Mouse (Mus musculus) stomach, postnatal 0 days (tissue): ENCODE results near the gene Slk.

Experiments
- CTCF ChIP-seq: IDR thresholded peaks from 2 replicates; pipeline ENCODE4 v1.5.1; 2016; ENCODE audit warnings: antibody characterized with exemption, low read depth, mild to moderate bottlenecking, moderate library complexity
- EP300 ChIP-seq: optimal IDR thresholded peaks from 2 replicates; pipeline ENCODE3; 2016; ENCODE audit warnings: antibody characterized with exemption

GRCm38 (mm10) chr19:47645583-47645982 is 66.1 kb downstream of the Slk start:
- TF ChIP-seq CTCF: no peak
- TF ChIP-seq EP300: no peak
